Mouse (Mus musculus): Measurements from ENCODE around the gene Ftcd.

Gene Ftcd

GRCm38 (mm10) chr10:76622411-76622810 is 47.0 kb downstream of the Ftcd start:
- DNase-seq: peak; percentile 90

GRCm38 (mm10) chr10:76622928-76623680 is 47.7 kb downstream of the Ftcd start, which contains the start of gene Col6a2:
Gene Col6a2, minus strand, starts transcription at chr10:76623630.
- peak; percentile 99 for DNase-seq

DNA sequence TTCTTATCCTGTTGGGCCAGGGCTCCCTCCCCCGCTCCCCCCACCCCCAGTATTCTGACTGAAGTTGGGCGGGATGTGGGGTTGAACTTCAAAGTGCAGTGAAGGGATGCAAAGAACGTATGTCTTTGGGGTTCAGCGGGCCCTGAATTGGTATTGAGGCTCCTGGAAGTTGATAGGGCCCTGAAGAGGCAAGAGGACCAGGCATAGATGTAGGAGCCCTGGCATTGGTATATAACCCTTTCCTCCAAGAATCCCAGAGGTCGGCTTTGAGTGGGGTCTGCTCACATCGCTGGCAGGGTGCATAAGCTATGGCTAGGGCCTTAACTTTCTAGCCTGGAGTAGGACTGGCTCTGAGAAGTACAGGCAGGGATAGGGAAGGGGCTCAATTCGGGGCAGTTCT is 48.3 kb downstream of the Ftcd start:
- DNase-seq: peak; percentile 89

GRCm38 (mm10) chr10:76624903-76625302 is 49.5 kb downstream of the Ftcd start:
- no peak for DNase-seq

DNA sequence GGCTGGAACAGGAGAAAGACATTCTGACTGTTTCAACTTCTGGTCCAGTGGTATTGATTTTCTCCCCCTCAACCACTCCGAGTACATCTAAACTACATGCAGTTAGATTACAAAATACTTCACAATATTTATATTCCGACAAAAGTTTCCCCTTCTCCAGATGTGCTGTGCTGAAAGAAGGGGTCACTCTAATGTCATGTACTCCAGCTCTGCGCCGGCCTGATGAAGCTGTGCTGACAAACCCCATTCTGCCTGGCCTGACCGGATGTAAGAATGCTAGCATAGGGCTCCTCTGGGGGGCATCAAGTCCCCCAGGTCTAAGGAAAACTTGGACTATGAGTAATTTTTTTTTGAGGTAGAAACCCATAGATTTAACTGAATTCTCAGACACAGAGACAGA is 52.3 kb downstream of the Ftcd start:
- no peak for DNase-seq

GRCm38 (mm10) chr10:76630657-76631056 is 55.2 kb downstream of the Ftcd start:
- DNase-seq: no peak

DNA sequence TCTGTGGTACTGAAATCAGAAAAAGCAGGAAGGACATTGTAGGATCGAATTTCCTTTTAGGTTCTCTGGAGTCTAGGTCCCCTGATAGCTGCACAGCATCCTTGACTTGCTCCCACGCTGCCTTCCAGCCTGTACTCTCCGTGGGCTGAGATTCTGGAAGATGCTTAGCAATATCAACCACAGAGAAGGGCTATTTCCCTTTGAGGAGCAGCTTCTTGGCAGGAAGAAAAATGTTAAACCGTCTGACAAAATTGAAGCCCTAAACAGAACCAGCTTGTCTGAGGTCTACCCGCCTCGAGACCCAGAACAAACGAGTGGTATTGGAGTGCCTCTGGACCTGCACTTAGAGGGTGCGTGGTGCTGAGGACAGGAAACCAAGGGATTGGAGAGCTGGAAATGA is 57.2 kb downstream of the Ftcd start:
- DNase-seq: peak; percentile 93

DNA sequence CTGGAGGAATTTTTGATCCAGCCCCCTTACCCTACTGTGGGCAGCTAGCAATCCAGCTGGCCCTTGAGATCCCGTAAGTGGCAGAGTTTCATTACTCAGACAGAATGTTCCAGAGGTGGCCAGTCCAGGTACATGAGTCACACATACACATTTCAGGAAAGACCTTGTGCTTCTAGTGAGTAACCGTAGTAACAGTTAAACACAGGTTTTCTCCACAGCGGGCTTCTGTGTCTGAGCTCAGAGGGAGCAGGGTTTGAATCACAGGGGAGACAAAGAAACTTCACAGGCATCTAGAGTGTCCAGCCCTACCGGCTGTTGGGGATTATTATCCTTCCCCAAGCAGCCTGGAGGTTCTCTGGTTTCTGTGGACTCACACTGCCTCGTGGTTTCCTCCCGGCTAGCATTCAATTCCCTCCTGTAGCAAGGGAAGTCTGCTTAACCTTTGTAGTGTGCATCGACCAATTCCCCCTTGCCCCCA is 58.7 kb downstream of the Ftcd start:
- DNase-seq: peak; percentile 86

- peak; percentile 89 for DNase-seq
These were observed 59.1 kb downstream of the Ftcd start for GRCm38 (mm10) chr10:76634584-76634983.

DNA sequence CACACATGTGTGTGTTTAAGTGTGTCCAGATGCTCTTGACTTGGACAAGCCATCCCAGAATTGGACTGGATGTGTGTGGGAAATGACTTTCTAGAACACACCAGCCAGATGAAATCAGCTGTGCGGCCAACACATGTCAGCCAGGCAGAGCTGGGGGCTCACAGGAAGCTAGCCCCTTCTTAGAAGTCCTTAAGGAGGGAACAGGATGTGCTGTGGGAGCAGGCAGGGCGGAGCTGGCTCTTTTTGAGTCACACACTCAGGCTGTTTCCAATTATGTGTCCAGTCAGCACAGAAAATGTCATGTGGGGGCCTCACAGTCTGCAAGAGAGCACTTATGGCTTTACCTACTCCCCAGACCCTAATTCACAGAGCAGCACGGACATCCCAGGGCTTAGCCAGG is 60.6 kb downstream of the Ftcd start:
- peak; percentile 98 for DNase-seq

DNA sequence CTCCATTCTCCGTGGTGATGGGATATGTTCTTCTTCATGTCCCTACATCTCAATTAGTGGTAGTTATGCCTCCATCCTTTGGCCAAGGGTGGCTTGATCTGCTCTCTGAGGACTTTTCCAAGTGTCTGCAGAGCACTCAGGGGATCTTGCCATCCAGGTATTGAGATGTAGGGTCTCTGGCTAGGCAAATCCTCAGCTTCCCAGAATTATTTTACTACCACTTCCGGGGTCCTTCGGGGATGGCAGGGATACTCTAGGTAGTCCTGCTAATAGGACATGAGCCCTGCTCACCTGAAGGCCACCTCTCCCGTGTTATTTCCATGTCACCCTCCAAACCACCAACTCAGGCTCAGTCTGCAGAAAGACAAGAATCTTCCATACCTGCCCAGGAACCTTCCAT is 61.2 kb downstream of the Ftcd start:
- DNase-seq: peak; percentile 91
